Mouse (Mus musculus) liver, adult 10 weeks (tissue): Measurements from ENCODE around the gene Btnl6. TPM values are rescaled to one million over a fixed set of nuclear protein-coding genes. Genes with fewer than 3 reads are reported as not detected.

Experiments used
- polyA plus RNA-seq: library from polyadenylated mRNA; stranded (reverse); fragments of 350-450 nt; fragmentation: Illumina TruSeq; extraction: RNeasy Lipid Tissue Mini Kit (QIAGEN cat#74804); gene quantifications from one replicate; pipeline ENCODE4 v1.2.3, GENCODE M21; 2014; ENCODE audit warnings: low read depth, low replicate concordance

Gene Btnl6
- polyA plus RNA-seq = not detected

DNA sequence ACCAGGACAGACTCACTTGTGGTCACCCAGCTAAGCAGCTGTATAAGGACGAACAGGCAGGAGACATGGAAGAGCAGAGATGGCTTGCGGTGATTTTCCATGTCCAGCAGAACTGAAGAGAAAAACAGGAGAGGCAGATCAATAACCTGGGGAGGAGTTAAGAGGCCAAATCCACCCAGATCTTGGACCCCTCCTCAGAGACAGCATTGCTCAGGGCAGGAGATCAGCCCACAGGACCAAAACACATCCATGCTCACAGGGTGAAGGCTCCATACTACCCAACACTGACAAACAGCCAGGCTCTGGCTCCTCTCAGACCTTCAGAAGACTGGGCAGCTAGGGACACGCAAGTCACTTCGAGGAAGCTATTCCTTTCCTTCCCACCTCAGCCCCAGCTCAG, at the start of gene Btnl6:
Btnl6 (minus strand) TSS at position 101 of the 400 bp plus-strand sequence.

GRCm38 (mm10) chr17:34564003-34564421, 46.9 kb upstream of the Btnl6 start, which contains the start of gene Notch4:
Gene Notch4, plus strand, starts transcription at chr17:34564268.

GRCm38 (mm10) chr17:34477238-34478013, 39.7 kb downstream of the Btnl6 start, which contains the start of gene Btnl4:
Gene Btnl4, minus strand, starts transcription at chr17:34477318.

Other genes starting within 250 kb of the Btnl6 start
- gene H2-Aa, start 229.5 kb downstream of the Btnl6 start, polyA plus RNA-seq = 22.0 TPM
- 3.5 TPM for gene H2-Eb1, start 211.5 kb downstream of the Btnl6 start, polyA plus RNA-seq
- gene H2-Eb2, start 191.7 kb downstream of the Btnl6 start, polyA plus RNA-seq = 0.11 TPM
- gene Btnl2, start 162.5 kb downstream of the Btnl6 start, polyA plus RNA-seq = not detected
- gene Btnl1, start 140.2 kb downstream of the Btnl6 start, polyA plus RNA-seq = not detected
- gene BC051142, start 118.5 kb downstream of the Btnl6 start, polyA plus RNA-seq = not detected
- gene Btnl4, start 40.0 kb downstream of the Btnl6 start, polyA plus RNA-seq = not detected
- 0.16 TPM for gene Notch4, start 46.9 kb upstream of the Btnl6 start, polyA plus RNA-seq
- gene Gpsm3, start 72.5 kb upstream of the Btnl6 start, polyA plus RNA-seq = 0.61 TPM
- gene Pbx2, start 73.9 kb upstream of the Btnl6 start, polyA plus RNA-seq = 5.3 TPM
- gene Ager, start 80.5 kb upstream of the Btnl6 start, polyA plus RNA-seq = not detected
- gene Rnf5, start 86.3 kb upstream of the Btnl6 start, polyA plus RNA-seq = 45.1 TPM
- 0.72 TPM for gene Agpat1, start 86.9 kb upstream of the Btnl6 start, polyA plus RNA-seq
- gene Egfl8, start 98.6 kb upstream of the Btnl6 start, polyA plus RNA-seq = not detected
- 7.0 TPM for gene Ppt2, start 111.2 kb upstream of the Btnl6 start, polyA plus RNA-seq
- not detected for gene Prrt1, start 112.2 kb upstream of the Btnl6 start, polyA plus RNA-seq
- 1.9 TPM for gene Fkbpl, start 127.4 kb upstream of the Btnl6 start, polyA plus RNA-seq
- gene Atf6b, start 129.8 kb upstream of the Btnl6 start, polyA plus RNA-seq = 1.9 TPM
- 0.03 TPM for gene Tnxb, start 153.2 kb upstream of the Btnl6 start, polyA plus RNA-seq
- gene C4b, start 226.5 kb upstream of the Btnl6 start, polyA plus RNA-seq = 80.2 TPM